Mouse (Mus musculus) liver, embryonic 14.5 days (tissue): ENCODE measurements around the gene Mpv17l2.

Source experiments
- CTCF ChIP-seq: IDR thresholded peaks from 2 replicates; pipeline ENCODE4 v1.5.1; 2016; ENCODE audit warnings: antibody characterized with exemption, low read depth, control low read depth
- EP300 ChIP-seq: IDR thresholded peaks from 2 replicates; pipeline ENCODE4 v1.6.1; 2016; ENCODE audit warnings: antibody characterized with exemption, low read depth

- TF ChIP-seq CTCF (no peak), EP300 (0 out of 2 replicates have a peak, but pooled peaks have one; percentile 7)
Measured at GRCm38 (mm10) chr8:70776496-70777444, 16.0 kb upstream of the Mpv17l2 start, which contains the start of gene Pik3r2.
